Mouse (Mus musculus): ENCODE results near the gene Rapgef1. TPM values are rescaled to one million over a fixed set of nuclear protein-coding genes. Genes with fewer than 3 reads are reported as not detected.

The Rapgef1 gene
- polyA plus RNA-seq, 2 experiments: 20.8 to 51.1 TPM

GRCm38 (mm10) chr2:29784290-29784689, 164.8 kb downstream of the Rapgef1 start:
- Histone ChIP-seq H3K4me3 (replicated peaks; ENCODE audit: low read length) (no peak overlapping the region), H3K27ac (replicated peaks; ENCODE audit: low read depth, low read length) (no peak overlapping the region), H3K4me1 (ENCODE audit: control insufficient read depth, insufficient read depth, low read length) (peaks cover 11% of the 10 kb centered on the region), H3K27me3 (ENCODE audit: control insufficient read depth, insufficient read depth, low read length) (no peaks in the 10 kb centered on the region), H3K36me3 (ENCODE audit: control insufficient read depth, insufficient read depth, low read length) (peaks cover 63% of the 10 kb centered on the region), H3K9ac (ENCODE audit: low read depth, low read length, severe bottlenecking) (no peak overlapping the region), H3K9me3 (ENCODE audit: control insufficient read depth, low read length) (peaks cover 5% of the 10 kb centered on the region), H3K4me2 (replicated peaks; ENCODE audit: low read depth, low read length, severe bottlenecking) (no peak overlapping the region)
- no peak for DNase-seq (ENCODE audit: low spot score)
- TF ChIP-seq POLR2A (IDR thresholded peaks at IDR 0.05; ENCODE audit: borderline replicate concordance, extremely low read depth, insufficient read depth, insufficient read length): no peak
- WGBS: 83% methylated on average over 4 of the region's 4 CpGs
- ATAC-seq (ENCODE audit: low FRiP score, low read depth): no peak

GRCm38 (mm10) chr2:29787104-29787917, 167.8 kb downstream of the Rapgef1 start, which contains the start of gene Coq4:
Coq4 (plus strand) TSS chr2:29787493.
- DNase-seq (ENCODE audit: low spot score): peak; percentile 94
- 1% methylated on average over 31 of the region's 31 CpGs for WGBS

GRCm38 (mm10) chr2:29787937-29788681, 168.6 kb downstream of the Rapgef1 start, which contains the start of gene Trub2:
Trub2 (minus strand) TSS chr2:29788502.
- H3K4me1 ChIP-seq (ENCODE audit: control insufficient read depth, insufficient read depth, low read length): peaks cover 11% of the 10 kb centered on the region
- under 1% methylated on average over 45 of the region's 45 CpGs for WGBS
- peak within 1 kb of the TSS; percentile 81 for H3K4me2 ChIP-seq (replicated peaks; ENCODE audit: low read depth, low read length, severe bottlenecking)
- peak within 1 kb of the TSS; percentile 53; the same call in 1 of the 2 replicates for H3K27ac ChIP-seq (replicated peaks; ENCODE audit: low read depth, low read length)
- DNase-seq (ENCODE audit: low spot score): peak; percentile 88
- TF ChIP-seq POLR2A (IDR thresholded peaks at IDR 0.05; ENCODE audit: borderline replicate concordance, extremely low read depth, insufficient read depth, insufficient read length): 0 out of 2 replicates have a peak, but pooled peaks have one; percentile 48
- peak; percentile 90 for ATAC-seq (ENCODE audit: low FRiP score, low read depth)
- no peaks in the 10 kb centered on the region for H3K9me3 ChIP-seq (ENCODE audit: control insufficient read depth, low read length)
- peak within 1 kb of the TSS; percentile 77 for H3K4me3 ChIP-seq (replicated peaks; ENCODE audit: low read length)
- H3K9ac ChIP-seq (ENCODE audit: low read depth, low read length, severe bottlenecking): peak within 1 kb of the TSS; percentile 70
- peaks cover 52% of the 10 kb centered on the region for H3K36me3 ChIP-seq (ENCODE audit: control insufficient read depth, insufficient read depth, low read length)
- no peaks in the 10 kb centered on the region for H3K27me3 ChIP-seq (ENCODE audit: control insufficient read depth, insufficient read depth, low read length)

More at GRCm38 (mm10) chr2:29787104-29787917, 167.8 kb downstream of the Rapgef1 start, which contains the start of gene Coq4:
- Histone ChIP-seq H3K9me3 (ENCODE audit: control insufficient read depth, low read length) (no peaks in the 10 kb centered on the region), H3K27me3 (ENCODE audit: control insufficient read depth, insufficient read depth, low read length) (no peaks in the 10 kb centered on the region), H3K9ac (ENCODE audit: low read depth, low read length, severe bottlenecking) (peak within 1 kb of the TSS; percentile 70), H3K36me3 (ENCODE audit: control insufficient read depth, insufficient read depth, low read length) (peaks cover 56% of the 10 kb centered on the region), H3K4me3 (replicated peaks; ENCODE audit: low read length) (peak within 1 kb of the TSS; percentile 77), H3K4me1 (ENCODE audit: control insufficient read depth, insufficient read depth, low read length) (peaks cover 11% of the 10 kb centered on the region), H3K27ac (replicated peaks; ENCODE audit: low read depth, low read length) (peak within 1 kb of the TSS; percentile 53; the same call in 1 of the 2 replicates), H3K4me2 (replicated peaks; ENCODE audit: low read depth, low read length, severe bottlenecking) (peak within 1 kb of the TSS; percentile 81)
- peak; percentile 87 for ATAC-seq (ENCODE audit: low FRiP score, low read depth)
- no peak for TF ChIP-seq POLR2A (IDR thresholded peaks at IDR 0.05; ENCODE audit: borderline replicate concordance, extremely low read depth, insufficient read depth, insufficient read length)

Other genes starting within 250 kb of the Rapgef1 start
- 0.05 and 0.08 TPM in 2 replicates for gene Gm13420, start 132.0 kb downstream of the Rapgef1 start, polyA plus RNA-seq (2012; rRNA removed)
- gene Gm13420, start 132.0 kb downstream of the Rapgef1 start, polyA plus RNA-seq (2014; fragmentation: Nextera tagmentation; extraction: Ambion mirVana): 0.17 TPM in 1 of 2 replicates, not detected in the other
- gene Gm13547, start 139.6 kb downstream of the Rapgef1 start, polyA plus RNA-seq (2012; rRNA removed): not detected in 2 replicates
- gene Gm13547, start 139.6 kb downstream of the Rapgef1 start, polyA plus RNA-seq (2014; fragmentation: Nextera tagmentation; extraction: Ambion mirVana): 0.98 TPM in 1 of 2 replicates, not detected in the other
- 27.2 and 31.6 TPM in 2 replicates for gene Coq4, start 167.8 kb downstream of the Rapgef1 start, polyA plus RNA-seq (2012; rRNA removed)
- 29.4 and 34.1 TPM in 2 replicates for gene Coq4, start 167.8 kb downstream of the Rapgef1 start, polyA plus RNA-seq (2014; fragmentation: Nextera tagmentation; extraction: Ambion mirVana)
- gene Trub2, start 168.8 kb downstream of the Rapgef1 start, polyA plus RNA-seq (2012; rRNA removed): 45.8 and 49.2 TPM in 2 replicates
- gene Trub2, start 168.8 kb downstream of the Rapgef1 start, polyA plus RNA-seq (2014; fragmentation: Nextera tagmentation; extraction: Ambion mirVana): 24.2 and 29.5 TPM in 2 replicates
- 24.0 and 29.7 TPM in 2 replicates for gene Slc27a4, start 182.9 kb downstream of the Rapgef1 start, polyA plus RNA-seq (2012; rRNA removed)
- 17.1 and 17.7 TPM in 2 replicates for gene Slc27a4, start 182.9 kb downstream of the Rapgef1 start, polyA plus RNA-seq (2014; fragmentation: Nextera tagmentation; extraction: Ambion mirVana)
- gene Urm1, start 200.4 kb downstream of the Rapgef1 start, polyA plus RNA-seq (2012; rRNA removed): 68.3 and 87.6 TPM in 2 replicates
- 26.3 and 28.3 TPM in 2 replicates for gene Urm1, start 200.4 kb downstream of the Rapgef1 start, polyA plus RNA-seq (2014; fragmentation: Nextera tagmentation; extraction: Ambion mirVana)
- 53.7 and 75.9 TPM in 2 replicates for gene Cercam, start 249.4 kb downstream of the Rapgef1 start, polyA plus RNA-seq (2012; rRNA removed)
- gene Cercam, start 249.4 kb downstream of the Rapgef1 start, polyA plus RNA-seq (2014; fragmentation: Nextera tagmentation; extraction: Ambion mirVana): 24.8 and 28.1 TPM in 2 replicates